Mouse (Mus musculus): ENCODE data around the gene Mt2. TPM values are rescaled to one million over a fixed set of nuclear protein-coding genes. Genes with fewer than 3 reads are reported as not detected.

Gene Mt2
- polyA plus RNA-seq, 1 experiment from 2014 or later = 34.1 TPM

DNA sequence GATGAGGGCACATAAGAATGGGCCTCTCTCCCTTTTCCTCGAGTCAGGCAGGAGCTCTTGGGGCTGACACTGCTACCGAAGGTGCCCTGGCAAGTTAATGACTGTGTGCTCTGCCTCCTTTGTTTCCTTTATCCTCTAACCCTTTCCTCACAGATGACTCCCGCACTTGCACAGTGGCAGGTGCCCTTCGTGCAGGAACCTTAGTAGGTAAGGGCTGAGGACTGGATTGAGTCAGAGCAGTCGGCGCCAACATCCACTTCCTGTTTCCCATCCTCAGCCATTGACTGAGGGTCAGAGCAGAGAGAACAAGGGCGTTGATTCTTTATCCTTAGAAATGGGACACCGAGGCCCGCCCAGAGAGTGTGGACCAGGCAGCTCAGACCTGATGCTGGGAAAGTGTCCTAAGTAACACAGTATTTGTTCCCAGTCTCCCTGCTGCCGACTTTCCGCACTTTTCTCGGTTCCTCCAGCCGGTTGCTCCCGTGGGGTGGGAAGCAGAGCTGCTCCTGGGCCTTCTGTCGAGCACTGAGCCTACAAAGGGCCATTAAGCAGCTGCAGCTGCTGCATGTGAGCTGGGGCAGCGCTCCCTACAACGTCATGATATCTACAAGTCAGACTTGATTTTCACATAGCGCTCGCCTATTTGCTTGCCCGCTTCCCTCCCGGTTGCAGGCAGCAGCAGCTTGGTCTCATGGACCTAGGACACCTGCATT lies 15.0 kb downstream of the Mt2 start:
- no peak for ATAC-seq (ENCODE audit: low FRiP score)
- no peaks in the 10 kb centered on the region for H3K9me3 ChIP-seq
- peaks cover 33% of the 10 kb centered on the region for H3K4me1 ChIP-seq
- no peak overlapping the region for H3K9ac ChIP-seq
- H3K4me2 ChIP-seq = no peak overlapping the region
- no peak overlapping the region for H3K4me3 ChIP-seq (replicated peaks)
- no peak overlapping the region for H3K27ac ChIP-seq
- 32% methylated on average over 21 of the region's 21 CpGs for WGBS
- H3K27me3 ChIP-seq = peaks cover 60% of the 10 kb centered on the region
- no peaks in the 10 kb centered on the region for H3K36me3 ChIP-seq (replicated peaks)

DNA sequence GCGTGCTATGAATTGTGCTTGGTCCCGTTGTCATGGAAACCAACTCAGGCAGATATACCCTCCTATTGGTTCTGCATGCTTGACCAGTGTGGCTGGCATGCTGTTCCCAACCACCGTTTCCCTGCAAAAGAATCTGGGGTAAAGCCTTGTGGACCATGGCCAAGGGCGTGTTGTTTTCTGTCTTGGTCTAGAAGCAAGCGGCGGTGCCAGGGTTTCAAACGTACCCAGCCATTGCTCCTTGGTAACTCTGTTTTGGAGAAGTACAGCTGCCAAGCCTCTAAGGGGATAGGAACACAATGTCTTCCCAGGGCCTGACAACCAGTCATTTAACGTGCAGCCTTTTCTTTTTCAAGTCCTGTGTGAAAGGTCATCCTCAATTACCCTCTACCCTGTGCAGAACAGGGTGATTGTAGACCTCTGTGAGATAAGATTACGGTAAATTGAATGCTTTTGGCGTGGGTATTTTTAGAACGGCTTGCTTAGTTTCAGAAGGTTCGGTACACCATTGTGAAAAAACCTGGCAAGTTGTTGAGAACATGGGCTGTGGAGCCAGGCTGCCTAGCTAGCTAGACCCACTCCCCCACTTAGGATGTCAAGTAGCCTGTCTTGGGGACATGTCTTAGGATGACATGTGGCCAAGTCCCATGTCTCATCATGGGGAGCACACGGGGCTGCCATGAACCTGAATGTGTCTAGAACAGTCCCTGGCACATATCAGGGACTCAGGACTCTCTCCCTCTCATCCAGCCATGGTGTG lies 17.0 kb downstream of the Mt2 start:
- Histone ChIP-seq H3K9me3 (no peaks in the 10 kb centered on the region), H3K27ac (no peak overlapping the region), H3K4me2 (no peak overlapping the region), H3K27me3 (peaks cover 40% of the 10 kb centered on the region), H3K36me3 (replicated peaks) (no peaks in the 10 kb centered on the region), H3K4me3 (replicated peaks) (no peak overlapping the region), H3K4me1 (peaks cover 24% of the 10 kb centered on the region), H3K9ac (no peak overlapping the region)
- WGBS = 78% methylated on average over 13 of the region's 13 CpGs
- ATAC-seq (ENCODE audit: low FRiP score) = no peak

DNA sequence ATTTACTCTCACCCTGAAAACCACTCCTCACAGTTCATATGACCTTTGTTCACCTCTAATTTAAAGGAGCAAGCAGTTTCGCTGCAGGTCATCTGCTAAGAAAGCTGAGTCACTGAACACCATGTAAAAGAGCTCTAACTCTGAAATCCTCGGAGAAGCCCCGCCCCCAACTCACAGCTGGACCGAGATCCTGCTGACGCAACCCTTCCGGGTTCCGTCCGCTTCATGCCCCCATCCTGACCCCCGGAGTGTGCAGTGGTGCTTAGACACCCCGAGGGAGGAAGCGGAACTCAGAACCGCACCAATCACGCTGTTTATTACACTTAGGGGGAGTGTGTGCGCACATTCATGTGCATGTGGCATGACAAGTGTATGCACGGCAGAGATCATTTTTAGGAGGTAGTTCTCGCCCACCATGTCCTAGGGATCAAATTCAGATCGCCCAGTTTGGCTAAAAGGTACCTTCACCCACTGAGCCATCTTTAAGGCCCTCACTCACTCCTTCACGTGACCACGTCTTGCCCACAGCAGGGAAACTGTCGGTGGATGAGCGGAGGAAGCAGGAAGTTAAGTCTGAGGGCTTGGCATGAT lies 18.7 kb downstream of the Mt2 start:
- Histone ChIP-seq H3K27me3 (peaks cover 23% of the 10 kb centered on the region), H3K4me3 (replicated peaks) (peak overlapping the region; percentile 27), H3K27ac (no peak overlapping the region), H3K36me3 (replicated peaks) (no peaks in the 10 kb centered on the region), H3K4me1 (peaks cover 24% of the 10 kb centered on the region), H3K9ac (no peak overlapping the region), H3K9me3 (no peaks in the 10 kb centered on the region), H3K4me2 (peak overlapping the region; percentile 48)
- ATAC-seq (ENCODE audit: low FRiP score) = no peak
- WGBS = 32% methylated on average over 21 of the region's 21 CpGs

DNA sequence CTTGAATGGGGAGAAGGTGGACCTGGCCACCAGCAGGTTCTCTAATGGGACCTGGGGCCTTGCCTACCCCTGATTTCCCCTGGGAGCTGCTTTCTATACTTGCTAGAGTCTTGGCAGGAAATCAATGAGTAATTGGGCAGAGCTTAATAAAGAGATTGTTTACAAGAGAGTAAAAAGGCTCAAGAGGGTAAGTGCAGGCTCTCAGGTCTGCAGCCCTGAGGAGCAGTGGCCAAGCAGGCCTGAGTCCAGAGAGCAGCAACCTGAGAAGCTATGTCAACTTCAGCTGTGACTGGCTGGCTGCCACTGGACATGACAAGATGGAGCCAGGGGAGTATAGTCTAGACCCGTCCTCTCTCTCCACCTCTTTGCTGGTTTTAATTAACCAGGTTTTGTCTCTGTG lies 20.5 kb downstream of the Mt2 start:
- H3K9me3 ChIP-seq = no peaks in the 10 kb centered on the region
- H3K4me3 ChIP-seq (replicated peaks) = no peak overlapping the region
- 0 out of 2 replicates have a peak, but pooled peaks cover 8% of the 10 kb centered on the region for H3K4me1 ChIP-seq
- 54% methylated on average over 1 of the region's 1 CpGs for WGBS
- no peak overlapping the region for H3K27ac ChIP-seq
- peaks cover 6% of the 10 kb centered on the region for H3K27me3 ChIP-seq
- ATAC-seq (ENCODE audit: low FRiP score) = no peak
- no peaks in the 10 kb centered on the region for H3K36me3 ChIP-seq (replicated peaks)
- no peak overlapping the region for H3K4me2 ChIP-seq
- no peak overlapping the region for H3K9ac ChIP-seq

DNA sequence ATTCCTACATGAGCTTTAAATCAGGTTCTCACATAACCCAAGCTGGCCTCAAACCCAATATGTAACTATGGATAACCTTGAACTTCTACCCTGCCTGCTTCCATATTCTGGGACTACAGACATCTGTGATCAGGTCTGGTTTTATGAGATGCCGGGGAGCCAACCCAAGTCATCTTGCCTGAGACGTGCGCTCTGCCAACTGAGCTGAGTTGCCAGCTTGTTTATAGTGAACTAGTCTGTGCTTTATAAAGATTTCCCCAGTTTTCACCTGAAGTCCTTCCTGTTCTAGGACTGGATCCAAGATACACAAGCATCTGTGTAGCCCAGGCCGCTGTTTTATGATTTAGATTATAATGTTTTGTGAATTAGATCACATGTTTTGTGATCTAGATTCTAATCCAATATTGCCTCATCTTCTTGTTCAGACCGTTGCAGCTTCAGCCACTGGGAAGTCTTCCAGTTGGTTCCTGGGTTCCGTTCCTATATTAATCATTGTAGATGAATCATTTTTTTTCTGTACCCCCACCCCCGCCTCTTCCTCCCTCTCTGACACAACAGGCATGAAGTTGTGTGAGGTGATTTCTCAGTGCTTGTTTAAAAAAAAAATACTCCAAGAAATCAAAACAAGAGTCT lies 22.2 kb downstream of the Mt2 start:
- peaks cover 8% of the 10 kb centered on the region; the same call in 1 of the 2 replicates for H3K4me1 ChIP-seq
- H3K4me3 ChIP-seq (replicated peaks) = no peak overlapping the region
- no peaks in the 10 kb centered on the region for H3K9me3 ChIP-seq
- no peaks in the 10 kb centered on the region for H3K36me3 ChIP-seq (replicated peaks)
- no peak overlapping the region for H3K4me2 ChIP-seq
- no peak for ATAC-seq (ENCODE audit: low FRiP score)
- 91% methylated on average over 7 of the region's 7 CpGs for WGBS
- H3K27ac ChIP-seq = no peak overlapping the region
- H3K27me3 ChIP-seq = no peaks in the 10 kb centered on the region
- H3K9ac ChIP-seq = no peak overlapping the region

DNA sequence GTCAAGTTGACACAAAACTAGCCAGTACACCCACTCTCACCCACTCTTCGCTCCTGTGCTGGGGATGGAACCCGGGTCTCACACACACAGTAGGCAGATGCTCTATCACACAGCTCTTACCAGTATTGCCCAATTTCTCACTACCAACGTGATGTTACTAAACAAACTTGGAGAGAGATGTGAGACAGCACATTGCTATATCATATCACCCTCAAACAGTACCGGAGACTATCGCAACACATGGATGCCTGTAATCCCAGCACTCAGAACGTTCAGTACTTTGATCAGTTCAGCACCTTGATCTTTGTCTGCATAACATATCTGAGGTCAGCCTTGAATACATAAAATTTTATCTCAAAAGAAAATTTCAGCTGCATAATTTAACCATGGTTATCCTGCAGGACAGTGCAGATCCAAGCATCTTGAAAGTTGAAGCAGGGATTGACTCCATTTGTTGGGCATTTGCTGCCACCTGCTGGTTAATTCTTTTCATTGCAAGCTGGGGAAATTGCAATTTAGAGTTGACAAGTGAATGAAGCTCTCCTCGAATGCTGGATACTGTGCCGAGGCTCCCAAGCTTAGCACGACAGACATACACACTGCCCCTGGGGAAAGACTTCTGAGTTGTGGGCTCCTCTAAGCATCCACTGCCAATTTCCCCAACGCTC lies 26.9 kb downstream of the Mt2 start:
- Histone ChIP-seq H3K36me3 (replicated peaks) (no peaks in the 10 kb centered on the region), H3K27me3 (no peaks in the 10 kb centered on the region; the same call in 1 of the 2 replicates), H3K4me2 (no peak overlapping the region), H3K4me1 (no peaks in the 10 kb centered on the region; the same call in 1 of the 2 replicates), H3K4me3 (replicated peaks) (no peak overlapping the region), H3K27ac (no peak overlapping the region), H3K9ac (no peak overlapping the region), H3K9me3 (no peaks in the 10 kb centered on the region)
- ATAC-seq (ENCODE audit: low FRiP score) = peak; percentile 46; the same call in 1 of the 2 replicates
- WGBS = 47% methylated on average over 10 of the region's 10 CpGs

DNA sequence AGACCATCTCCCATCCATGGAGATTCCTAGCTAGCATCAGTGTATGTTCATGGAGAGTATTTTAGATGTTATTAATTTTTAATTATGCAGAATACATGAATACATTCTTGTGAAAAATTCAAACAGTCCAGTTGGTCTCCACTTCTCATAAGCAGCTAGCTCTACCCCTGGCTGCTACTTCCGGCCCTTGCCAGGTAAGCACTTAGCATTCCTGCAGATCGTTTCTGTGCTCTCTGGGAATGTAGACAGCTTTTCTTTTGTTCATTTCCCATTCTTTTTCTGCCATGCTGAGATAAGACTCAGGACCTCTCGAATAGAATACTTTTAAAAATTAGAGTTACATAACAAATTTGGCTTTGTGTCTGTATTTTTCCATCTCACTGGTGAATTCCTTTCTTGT lies 31.6 kb downstream of the Mt2 start:
- Histone ChIP-seq H3K4me1 (no peaks in the 10 kb centered on the region; the same call in 1 of the 2 replicates), H3K4me2 (no peak overlapping the region), H3K9ac (no peak overlapping the region), H3K36me3 (replicated peaks) (no peaks in the 10 kb centered on the region), H3K27ac (no peak overlapping the region), H3K9me3 (no peaks in the 10 kb centered on the region), H3K27me3 (no peaks in the 10 kb centered on the region; the same call in 1 of the 2 replicates), H3K4me3 (replicated peaks) (no peak overlapping the region)
- no peak for ATAC-seq (ENCODE audit: low FRiP score)
- 74% methylated on average over 3 of the region's 3 CpGs for WGBS

DNA sequence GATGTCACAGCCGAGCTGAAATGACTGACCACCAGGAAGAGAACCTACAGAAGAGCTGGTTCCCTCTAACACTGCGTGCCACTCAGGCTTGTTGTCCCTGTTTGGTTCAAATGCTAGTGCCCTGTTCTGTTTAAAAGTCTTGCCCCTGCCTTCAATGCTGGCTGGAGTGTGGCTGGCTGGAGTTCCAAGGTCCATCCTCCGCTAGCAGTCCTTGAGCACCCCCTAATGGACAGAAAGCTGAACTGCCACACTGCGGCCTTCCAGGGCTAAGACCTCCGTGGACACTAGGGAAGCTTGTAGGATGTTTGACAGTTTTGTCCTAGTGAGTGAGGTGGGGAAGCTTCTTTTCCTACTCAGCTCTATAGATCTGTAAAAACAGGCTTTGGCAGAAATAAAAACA lies 33.3 kb downstream of the Mt2 start:
- H3K4me1 ChIP-seq = no peaks in the 10 kb centered on the region
- H3K27me3 ChIP-seq = no peaks in the 10 kb centered on the region; the same call in 1 of the 2 replicates
- 13% methylated on average over 5 of the region's 5 CpGs for WGBS
- H3K9ac ChIP-seq = no peak overlapping the region
- no peak overlapping the region for H3K27ac ChIP-seq
- no peak overlapping the region for H3K4me2 ChIP-seq
- H3K9me3 ChIP-seq = no peaks in the 10 kb centered on the region
- no peak overlapping the region for H3K4me3 ChIP-seq (replicated peaks)
- no peak for ATAC-seq (ENCODE audit: low FRiP score)
- H3K36me3 ChIP-seq (replicated peaks) = no peaks in the 10 kb centered on the region

DNA sequence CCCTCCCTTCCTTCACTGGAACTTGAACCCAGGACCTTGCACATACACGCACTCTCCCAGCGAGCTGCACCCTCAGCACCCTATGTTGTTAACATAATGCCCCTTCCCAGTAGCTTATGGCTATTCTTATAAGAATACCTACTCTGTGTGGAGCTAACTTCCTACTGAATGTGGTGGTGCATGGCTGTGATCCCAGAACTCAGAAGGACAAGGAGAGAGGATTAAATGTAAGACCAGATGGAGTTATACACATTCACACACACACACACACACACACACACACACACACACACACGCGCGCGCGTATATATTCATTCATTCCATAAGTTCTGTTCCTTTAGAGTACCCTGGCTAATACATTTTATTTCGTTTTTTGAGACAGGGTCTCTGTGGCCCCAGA lies 33.8 kb downstream of the Mt2 start:
- no peak overlapping the region for H3K27ac ChIP-seq
- H3K9me3 ChIP-seq = no peaks in the 10 kb centered on the region
- no peak overlapping the region for H3K4me3 ChIP-seq (replicated peaks)
- no peak overlapping the region for H3K4me2 ChIP-seq
- no peaks in the 10 kb centered on the region; the same call in 1 of the 2 replicates for H3K27me3 ChIP-seq
- H3K4me1 ChIP-seq = no peaks in the 10 kb centered on the region
- no peaks in the 10 kb centered on the region for H3K36me3 ChIP-seq (replicated peaks)
- H3K9ac ChIP-seq = no peak overlapping the region
- 76% methylated on average over 8 of the region's 8 CpGs for WGBS
- no peak for ATAC-seq (ENCODE audit: low FRiP score)

DNA sequence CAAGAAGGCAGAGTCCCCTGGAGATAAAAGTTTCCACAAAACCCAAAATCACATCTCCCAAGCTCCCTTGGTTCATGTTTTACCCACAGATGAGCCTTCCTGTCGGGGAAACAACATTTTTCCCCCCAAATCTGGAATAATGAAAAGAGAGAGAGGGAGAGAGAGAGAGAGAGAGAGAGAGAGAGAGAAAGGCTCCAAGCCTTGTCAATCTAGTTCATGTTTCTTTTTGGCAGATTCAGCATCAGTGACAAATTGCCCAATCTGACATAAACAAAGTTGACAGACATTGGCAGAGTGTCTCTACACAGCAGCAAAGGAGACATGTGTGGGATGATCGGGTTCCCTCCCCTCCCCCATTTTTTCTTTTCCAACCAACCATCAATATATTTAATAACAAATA lies 35.0 kb downstream of the Mt2 start:
- 65% methylated on average over 2 of the region's 2 CpGs for WGBS
- no peak for ATAC-seq (ENCODE audit: low FRiP score)
- no peaks in the 10 kb centered on the region for H3K9me3 ChIP-seq
- H3K9ac ChIP-seq = no peak overlapping the region
- H3K4me1 ChIP-seq = no peaks in the 10 kb centered on the region
- no peaks in the 10 kb centered on the region for H3K36me3 ChIP-seq (replicated peaks)
- no peaks in the 10 kb centered on the region; the same call in 1 of the 2 replicates for H3K27me3 ChIP-seq
- no peak overlapping the region for H3K27ac ChIP-seq
- no peak overlapping the region for H3K4me2 ChIP-seq
- no peak overlapping the region for H3K4me3 ChIP-seq (replicated peaks)

DNA sequence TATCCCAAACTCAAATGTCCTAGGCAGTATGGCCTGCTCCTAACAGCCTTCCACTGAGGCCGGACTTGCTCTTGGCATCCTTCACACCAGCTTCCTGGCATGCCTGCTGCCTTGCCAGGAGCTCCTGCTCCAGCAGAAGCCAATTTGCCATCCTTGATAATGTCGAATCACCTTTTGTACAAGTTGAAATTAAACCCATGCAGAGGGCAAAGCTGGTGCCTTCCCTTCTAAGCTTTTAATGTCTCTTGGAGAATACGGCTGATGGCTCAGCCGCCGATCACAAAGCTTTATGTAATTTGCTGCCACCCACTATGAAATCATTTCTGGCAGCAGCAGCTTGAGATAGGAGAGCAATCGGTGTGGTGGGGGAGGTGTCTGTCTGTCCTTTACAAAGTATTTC lies 37.2 kb downstream of the Mt2 start:
- H3K4me1 ChIP-seq = peaks cover 6% of the 10 kb centered on the region
- 80% methylated on average over 6 of the region's 6 CpGs for WGBS
- ATAC-seq (ENCODE audit: low FRiP score) = no peak
- no peak overlapping the region for H3K9ac ChIP-seq
- no peak overlapping the region for H3K27ac ChIP-seq
- no peaks in the 10 kb centered on the region for H3K9me3 ChIP-seq
- no peaks in the 10 kb centered on the region for H3K36me3 ChIP-seq (replicated peaks)
- H3K27me3 ChIP-seq = no peaks in the 10 kb centered on the region
- no peak overlapping the region for H3K4me3 ChIP-seq (replicated peaks)
- no peak overlapping the region for H3K4me2 ChIP-seq

DNA sequence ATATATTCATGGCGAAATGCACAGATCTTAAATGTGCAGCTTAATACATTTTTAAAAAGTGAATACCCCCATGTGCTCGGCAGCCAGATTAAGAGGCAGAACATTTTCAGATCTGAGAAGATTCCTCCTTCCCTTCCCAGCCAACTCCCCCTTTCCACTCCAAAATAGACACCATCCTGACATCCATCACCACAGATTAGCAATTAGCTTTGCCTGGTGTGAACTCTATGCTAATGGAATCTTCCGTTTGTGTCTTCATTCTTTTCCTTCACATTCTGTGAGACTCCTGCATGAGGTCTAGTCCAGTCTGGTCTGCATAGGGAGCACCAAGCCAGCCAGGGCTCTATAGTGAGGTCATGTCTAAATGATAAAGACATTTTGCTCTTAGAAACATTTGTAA lies 37.8 kb downstream of the Mt2 start:
- no peak for ATAC-seq (ENCODE audit: low FRiP score)
- WGBS = 73% methylated on average over 3 of the region's 3 CpGs
- H3K27ac ChIP-seq = no peak overlapping the region
- peaks cover 11% of the 10 kb centered on the region for H3K4me1 ChIP-seq
- no peaks in the 10 kb centered on the region for H3K27me3 ChIP-seq
- no peak overlapping the region for H3K9ac ChIP-seq
- no peaks in the 10 kb centered on the region for H3K9me3 ChIP-seq
- no peak overlapping the region for H3K4me2 ChIP-seq
- H3K4me3 ChIP-seq (replicated peaks) = no peak overlapping the region
- no peaks in the 10 kb centered on the region for H3K36me3 ChIP-seq (replicated peaks)
